Mouse (Mus musculus) E14TG2a.4 (cell line): ENCODE results near the gene Atxn1.

Experiments used
- CTCF ChIP-seq: conservative IDR thresholded peaks from 2 replicates; pipeline ENCODE4 v1.5.1; 2014; ENCODE audit warnings: low read length
- POU5F1 ChIP-seq: IDR thresholded peaks from 2 replicates; pipeline ENCODE4 v1.6.1; 2014; ENCODE audit warnings: low read length, borderline replicate concordance

DNA sequence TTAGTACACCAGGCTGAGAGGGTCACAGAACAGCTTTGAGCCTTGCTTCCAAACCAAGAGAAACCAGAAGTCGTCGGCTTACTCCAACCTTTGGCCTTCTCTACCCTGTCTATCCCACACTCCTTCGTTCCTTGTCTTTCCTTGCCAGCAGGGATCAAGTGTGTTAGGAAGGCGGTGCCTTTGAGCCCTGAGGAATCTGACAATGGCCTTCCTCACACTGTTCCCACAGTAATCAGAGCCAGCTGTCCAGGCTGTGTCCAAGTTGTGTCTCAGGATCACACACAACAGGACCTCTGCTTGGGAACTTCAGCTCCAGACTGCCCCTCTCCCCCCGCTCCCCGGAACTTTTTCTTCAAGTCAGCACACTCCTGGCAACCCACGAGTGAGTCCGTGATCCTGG is 215.6 kb downstream of the Atxn1 start:
- TF ChIP-seq CTCF (no peak), POU5F1 (no peak)
